In genomic region chr14:51035206-51035605, GRCm38 (mm10) we compare ENCODE assay signal across 37 mouse cellular contexts. TPM values are rescaled to one million over a fixed set of nuclear protein-coding genes. Genes with fewer than 3 reads are reported as not detected.
"Had no signal": no experiment of that assay in that cellular context is flagged by ENCODE, and none has a peak within 500 bp of the region (broad histone marks: within the 10 kb centered on the region; RNA-seq: fewer than 3 reads in every experiment).

No protein-coding gene starts in this region.

- ATAC-seq: liver, embryonic 12.5 days; liver, postnatal 0 days; lung, postnatal 0 days; midbrain, embryonic 15.5 days; midbrain, embryonic 16.5 days had no signal

- H3K36me3 ChIP-seq: limb, embryonic 10.5 days; limb, embryonic 12.5 days; limb, embryonic 13.5 days; limb, embryonic 15.5 days; liver, embryonic 12.5 days; liver, embryonic 13.5 days; liver, embryonic 15.5 days; lung, embryonic 15.5 days; midbrain, embryonic 12.5 days; midbrain, embryonic 15.5 days; neural tube, embryonic 12.5 days; neural tube, embryonic 13.5 days had no signal

- H3K27me3 ChIP-seq: limb, embryonic 12.5 days; limb, embryonic 13.5 days; limb, embryonic 15.5 days; liver, embryonic 12.5 days; liver, embryonic 13.5 days; liver, embryonic 15.5 days; lung, embryonic 15.5 days; megakaryocyte, embryonic 14.5 days; midbrain, embryonic 12.5 days; midbrain, embryonic 15.5 days; neural tube, embryonic 12.5 days; neural tube, embryonic 13.5 days had no signal

- H3K4me3 ChIP-seq: left cerebral cortex, adult 2 months; limb, embryonic 10.5 days; limb, embryonic 12.5 days; limb, embryonic 13.5 days; limb, embryonic 15.5 days; liver, embryonic 12.5 days; liver, embryonic 13.5 days; liver, embryonic 15.5 days; lung, embryonic 15.5 days; megakaryocyte, embryonic 14.5 days; midbrain, embryonic 12.5 days; midbrain, embryonic 15.5 days; myocyte; neural tube, embryonic 12.5 days; neural tube, embryonic 13.5 days had no signal

- H3K27ac ChIP-seq: left cerebral cortex, adult 2 months; limb, embryonic 10.5 days; limb, embryonic 12.5 days; limb, embryonic 13.5 days; limb, embryonic 15.5 days; liver, embryonic 12.5 days; liver, embryonic 13.5 days; liver, embryonic 14.5 days; liver, embryonic 15.5 days; lung, embryonic 15.5 days; macrophage; midbrain, embryonic 12.5 days; midbrain, embryonic 15.5 days; neural tube, embryonic 12.5 days; neural tube, embryonic 13.5 days had no signal

- H3K9me3 ChIP-seq: limb, embryonic 10.5 days; limb, embryonic 12.5 days; limb, embryonic 13.5 days; limb, embryonic 15.5 days; liver, embryonic 12.5 days; liver, embryonic 13.5 days; liver, embryonic 15.5 days; lung, embryonic 15.5 days; midbrain, embryonic 12.5 days; midbrain, embryonic 15.5 days; neural tube, embryonic 12.5 days; neural tube, embryonic 13.5 days had no signal

- H3K9ac ChIP-seq: limb, embryonic 12.5 days; limb, embryonic 13.5 days; limb, embryonic 15.5 days; liver, embryonic 12.5 days; liver, embryonic 13.5 days; liver, embryonic 14.5 days; liver, embryonic 15.5 days; liver, postnatal 0 days; lung, embryonic 14.5 days; lung, embryonic 15.5 days; midbrain, embryonic 12.5 days; midbrain, embryonic 15.5 days; neural tube, embryonic 12.5 days; neural tube, embryonic 13.5 days had no signal

- DNase-seq: left cerebral cortex, postnatal 4 days; liver; liver, embryonic 13.5 days; liver, postnatal 0 days; lung, adult 18-20 months; lung, adult 2 months; lung, embryonic 14.5 days; lung, postnatal 10 days; lung, postnatal 14 days; lung, postnatal 36 days; lung, postnatal 4 days had no signal

- H3K4me1 ChIP-seq: limb, embryonic 10.5 days; limb, embryonic 12.5 days; limb, embryonic 13.5 days; limb, embryonic 15.5 days; liver, embryonic 12.5 days; liver, embryonic 13.5 days; liver, embryonic 15.5 days; lung, embryonic 15.5 days; midbrain, embryonic 12.5 days; midbrain, embryonic 15.5 days; neural tube, embryonic 12.5 days; neural tube, embryonic 13.5 days had no signal

- H3K4me2 ChIP-seq: limb, embryonic 12.5 days; limb, embryonic 13.5 days; limb, embryonic 15.5 days; liver, embryonic 11.5 days; liver, embryonic 12.5 days; liver, embryonic 13.5 days; liver, embryonic 15.5 days; lung, embryonic 14.5 days; lung, embryonic 15.5 days; midbrain, embryonic 12.5 days; midbrain, embryonic 15.5 days; neural tube, embryonic 12.5 days; neural tube, embryonic 13.5 days had no signal

RNA-seq across cellular contexts. Expression of gene Rnase9, which starts 6.5 kb away (rescaled TPM):
- polyA plus RNA-seq: limb, embryonic 10.5 days; limb, embryonic 11.5 days; limb, embryonic 12.5 days; limb, embryonic 13.5 days; limb, embryonic 14.5 days; limb, embryonic 15.5 days; liver, adult 2 months; liver, embryonic 11.5 days; liver, embryonic 12.5 days; liver, embryonic 13.5 days; liver, embryonic 14.5 days; liver, embryonic 15.5 days; liver, embryonic 16.5 days; liver, postnatal 0 days; lung, adult 2 months; lung, embryonic 14.5 days; lung, embryonic 15.5 days; lung, embryonic 16.5 days; lung, postnatal 0 days; macrophage; midbrain, embryonic 12.5 days; midbrain, embryonic 15.5 days; midbrain, embryonic 16.5 days; midbrain, postnatal 0 days; myocyte; neural tube, embryonic 11.5 days; neural tube, embryonic 12.5 days; neural tube, embryonic 13.5 days had no signal

RNA-seq across cellular contexts. Expression of gene Rnase11, which starts 14.8 kb away (rescaled TPM):
- polyA plus RNA-seq: limb, embryonic 10.5 days; limb, embryonic 11.5 days; limb, embryonic 12.5 days; limb, embryonic 13.5 days; limb, embryonic 14.5 days; limb, embryonic 15.5 days; liver, adult 2 months; liver, embryonic 11.5 days; liver, embryonic 12.5 days; liver, embryonic 13.5 days; liver, embryonic 14.5 days; liver, embryonic 15.5 days; liver, embryonic 16.5 days; liver, postnatal 0 days; lung, adult 2 months; lung, embryonic 14.5 days; lung, embryonic 15.5 days; lung, embryonic 16.5 days; lung, postnatal 0 days; macrophage; midbrain, embryonic 12.5 days; midbrain, embryonic 15.5 days; midbrain, embryonic 16.5 days; midbrain, postnatal 0 days; myocyte; neural tube, embryonic 11.5 days; neural tube, embryonic 12.5 days; neural tube, embryonic 13.5 days had no signal

RNA-seq across cellular contexts. Expression of gene Rnase12, which starts 22.3 kb away (rescaled TPM):
- polyA plus RNA-seq: limb, embryonic 10.5 days; limb, embryonic 11.5 days; limb, embryonic 12.5 days; limb, embryonic 13.5 days; limb, embryonic 15.5 days; liver, adult 2 months; lung, adult 2 months; lung, embryonic 14.5 days; lung, embryonic 15.5 days; lung, embryonic 16.5 days; macrophage; midbrain, embryonic 12.5 days; midbrain, embryonic 15.5 days; midbrain, embryonic 16.5 days; midbrain, postnatal 0 days; myocyte; neural tube, embryonic 11.5 days; neural tube, embryonic 12.5 days; neural tube, embryonic 13.5 days had no signal

RNA-seq across cellular contexts. Expression of gene Rnase10, which starts 27.7 kb away (rescaled TPM):
- polyA plus RNA-seq: limb, embryonic 10.5 days; limb, embryonic 11.5 days; limb, embryonic 12.5 days; limb, embryonic 13.5 days; liver, embryonic 11.5 days; liver, embryonic 13.5 days; liver, embryonic 14.5 days; liver, postnatal 0 days; lung, embryonic 14.5 days; macrophage; midbrain, embryonic 12.5 days; midbrain, embryonic 15.5 days; midbrain, embryonic 16.5 days; midbrain, postnatal 0 days; neural tube, embryonic 11.5 days; neural tube, embryonic 12.5 days; neural tube, embryonic 13.5 days had no signal

RNA-seq across cellular contexts. Expression of gene Olfr750, which starts 39.0 kb away (rescaled TPM):
- polyA plus RNA-seq: limb, embryonic 10.5 days; limb, embryonic 11.5 days; limb, embryonic 12.5 days; limb, embryonic 14.5 days; limb, embryonic 15.5 days; liver, adult 2 months; liver, embryonic 11.5 days; liver, embryonic 12.5 days; liver, embryonic 13.5 days; liver, embryonic 14.5 days; liver, embryonic 15.5 days; liver, embryonic 16.5 days; liver, postnatal 0 days; lung, embryonic 14.5 days; lung, embryonic 15.5 days; lung, embryonic 16.5 days; macrophage; midbrain, embryonic 16.5 days; myocyte; neural tube, embryonic 11.5 days; neural tube, embryonic 12.5 days; neural tube, embryonic 13.5 days had no signal
